ENCODE assay signal across 19 mouse cellular contexts in the genomic region with DNA sequence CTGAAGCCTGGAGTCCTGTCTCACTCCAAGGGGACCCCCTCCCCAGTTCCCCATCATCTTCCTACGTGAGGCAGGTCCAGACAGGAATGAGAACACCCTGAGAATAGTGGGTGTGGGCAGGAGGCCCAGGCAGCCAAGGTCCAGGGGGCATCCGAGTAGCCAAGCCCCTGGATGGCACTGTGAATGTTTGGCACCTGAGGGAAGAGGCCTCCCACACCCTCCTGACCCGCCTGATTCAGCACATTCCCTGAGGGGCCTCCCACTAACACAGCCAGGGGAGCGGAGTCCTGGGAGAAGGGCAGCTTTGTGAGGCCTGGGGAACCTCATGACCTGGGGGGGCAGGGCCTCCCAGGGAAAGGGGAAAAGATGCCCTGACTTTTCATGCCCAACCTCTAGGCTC. TPM values are rescaled to one million over a fixed set of nuclear protein-coding genes. Genes with fewer than 3 reads are reported as not detected.
A peak's percentile ranks its signal among the peaks of the same experiment; 100 is the strongest.
DNase-seq lines count a peak whose midpoint lies in the region; ATAC-seq and TF ChIP-seq lines count a peak whose summit lies in the region.
"Had no signal": no experiment of that assay in that cellular context is flagged by ENCODE, and none has a peak within 500 bp of the region (broad histone marks: within the 10 kb centered on the region; RNA-seq: fewer than 3 reads in every experiment).

No protein-coding gene starts in this region.

- TF ChIP-seq CTCF in heart, adult 2 months (IDR thresholded peaks at IDR 0.05), result no peak
- TF ChIP-seq CTCF in kidney, adult 2 months (conservative IDR thresholded peaks at IDR 0.05; ENCODE audit: insufficient read depth, insufficient read length, low read depth, low read length), result no peak

- no peaks in the 10 kb centered on the region for H3K79me2 ChIP-seq in heart, adult 2 months (replicated peaks; ENCODE audit: control insufficient read depth, insufficient read depth, low read length)

- ATAC-seq in megakaryocyte, adult 5-6 weeks (ENCODE audit: poor library complexity, severe bottlenecking), result no peak
- no peak for ATAC-seq in megakaryocyte-erythroid progenitor cell, adult 5-6 weeks (replicated peaks; ENCODE audit: low FRiP score, low TSS enrichment, poor library complexity, severe bottlenecking)
- ATAC-seq: forebrain, postnatal 0 days; liver, postnatal 0 days had no signal

- no peak overlapping the region for H3K9ac ChIP-seq in heart, adult 2 months (ENCODE audit: low read depth, low read length)
- H3K9ac ChIP-seq: embryonic facial prominence, embryonic 12.5 days; forebrain, postnatal 0 days; liver, postnatal 0 days; neural tube, embryonic 13.5 days; stomach, embryonic 15.5 days had no signal

- intact Hi-C loops in heart, adult 2 months (cut with DNase I), result no loop called here

- 69% methylated on average over 4 of the region's 4 CpGs for WGBS in heart, embryonic 10.5 days
- WGBS in heart, adult 2 months, result 83% methylated on average over 4 of the region's 4 CpGs
- 60% methylated on average over 4 of the region's 4 CpGs for WGBS in embryonic facial prominence, embryonic 10.5 days
- 56% methylated on average over 4 of the region's 4 CpGs for WGBS in kidney, adult 2 months

- no peaks in the 10 kb centered on the region for H3K9me3 ChIP-seq in heart, embryonic 10.5 days
- H3K9me3 ChIP-seq in embryonic facial prominence, embryonic 10.5 days, result no peaks in the 10 kb centered on the region
- H3K9me3 ChIP-seq: embryonic facial prominence, embryonic 12.5 days; hindbrain, embryonic 10.5 days; limb, embryonic 12.5 days; neural tube, embryonic 13.5 days; stomach, embryonic 15.5 days had no signal

- TF ChIP-seq EP300 in heart, adult 2 months (IDR thresholded peaks at IDR 0.05; ENCODE audit: insufficient read depth, low read depth, low read length), result no peak

- peaks cover 32% of the 10 kb centered on the region for H3K4me1 ChIP-seq in heart, embryonic 10.5 days
- peaks cover 10% of the 10 kb centered on the region for H3K4me1 ChIP-seq in heart, adult 2 months (ENCODE audit: control insufficient read depth, insufficient read depth, low read length)
- peaks cover 26% of the 10 kb centered on the region for H3K4me1 ChIP-seq in embryonic facial prominence, embryonic 10.5 days
- peaks cover 10% of the 10 kb centered on the region; the same call in 1 of the 2 replicates for H3K4me1 ChIP-seq in kidney, adult 2 months (ENCODE audit: control insufficient read depth, insufficient read depth, low read length)
- H3K4me1 ChIP-seq: stomach, embryonic 15.5 days had no signal

- no peak for DNase-seq in heart, embryonic 10.5 days (ENCODE audit: low spot score)
- no peak for DNase-seq in heart, adult 2 months
- DNase-seq in embryonic facial prominence, embryonic 10.5 days (ENCODE audit: low spot score), result no peak
- peak; percentile 88 for DNase-seq in kidney, adult 2 months
- peak; percentile 73 to 93 for DNase-seq in kidney, postnatal 25 days
- DNase-seq in urinary bladder, postnatal 4 days (ENCODE audit: low spot score in 2 of 2), result no peak
- DNase-seq: adrenal gland, postnatal 14 days; cerebellum, adult 11-12 months; forebrain, postnatal 0 days; gastrocnemius, postnatal 10 days; liver, postnatal 0 days; spleen, adult 18-20 months had no signal

- H3K27ac ChIP-seq in heart, embryonic 10.5 days, result 0 out of 2 replicates have a peak overlapping the region, but pooled peaks have one; percentile 25
- no peak overlapping the region for H3K27ac ChIP-seq in heart, adult 2 months
- 0 out of 2 replicates have a peak overlapping the region, but pooled peaks have one; percentile 5 for H3K27ac ChIP-seq in embryonic facial prominence, embryonic 10.5 days (replicated peaks)
- H3K27ac ChIP-seq in kidney, adult 2 months (ENCODE audit: insufficient read depth, low read depth, low read length), result no peak overlapping the region
- H3K27ac ChIP-seq: embryonic facial prominence, embryonic 12.5 days; hindbrain, embryonic 10.5 days; neural tube, embryonic 13.5 days; stomach, embryonic 15.5 days had no signal

- no peak overlapping the region for H3K4me3 ChIP-seq in heart, embryonic 10.5 days
- H3K4me3 ChIP-seq in heart, adult 2 months, result no peak overlapping the region
- H3K4me3 ChIP-seq in embryonic facial prominence, embryonic 10.5 days, result no peak overlapping the region
- no peak overlapping the region for H3K4me3 ChIP-seq in kidney, adult 2 months (ENCODE audit: insufficient read depth, low read depth, low read length)
- H3K4me3 ChIP-seq: embryonic facial prominence, embryonic 12.5 days; hindbrain, embryonic 10.5 days; limb, embryonic 12.5 days; neural tube, embryonic 13.5 days; stomach, embryonic 15.5 days had no signal

- peaks cover 78% of the 10 kb centered on the region for H3K36me3 ChIP-seq in heart, embryonic 10.5 days
- no peaks in the 10 kb centered on the region for H3K36me3 ChIP-seq in heart, adult 2 months (ENCODE audit: control insufficient read depth, insufficient read depth, low read length)
- H3K36me3 ChIP-seq in embryonic facial prominence, embryonic 10.5 days (replicated peaks), result peaks cover 58% of the 10 kb centered on the region
- H3K36me3 ChIP-seq in kidney, adult 2 months (ENCODE audit: control insufficient read depth, insufficient read depth, low read length), result no peaks in the 10 kb centered on the region

- no peaks in the 10 kb centered on the region for H3K27me3 ChIP-seq in heart, embryonic 10.5 days (ENCODE audit: insufficient read depth, poor library complexity, severe bottlenecking)
- no peaks in the 10 kb centered on the region for H3K27me3 ChIP-seq in heart, adult 2 months (ENCODE audit: control insufficient read depth, insufficient read depth, low read length)
- no peaks in the 10 kb centered on the region for H3K27me3 ChIP-seq in embryonic facial prominence, embryonic 10.5 days (replicated peaks; ENCODE audit: low read depth, poor library complexity, severe bottlenecking)
- H3K27me3 ChIP-seq in kidney, adult 2 months (replicated peaks; ENCODE audit: control insufficient read depth, insufficient read depth, low read length), result no peaks in the 10 kb centered on the region
- H3K27me3 ChIP-seq: embryonic facial prominence, embryonic 12.5 days; limb, embryonic 12.5 days; neural tube, embryonic 13.5 days; stomach, embryonic 15.5 days had no signal

- no peak for TF ChIP-seq POLR2A in heart, adult 2 months (IDR thresholded peaks at IDR 0.05; ENCODE audit: insufficient read depth, low read depth, low read length)
- TF ChIP-seq POLR2A in kidney, adult 2 months (IDR thresholded peaks at IDR 0.05; ENCODE audit: low read depth, low read length), result no peak

RNA-seq across cellular contexts. Expression of a gene that starts 23.8 kb away (rescaled TPM):
- 4.3 and 6.5 TPM in 2 replicates for polyA plus RNA-seq in heart, embryonic 10.5 days (2016; fragmentation: Nextera tagmentation; extraction: Ambion mirVana)
- total RNA-seq in heart, adult 2 months (2021), result 1 to 10 TPM in 1 of 2 experiments, under 1 TPM in 1; 0.70 to 1.5 TPM
- polyA plus RNA-seq in heart, adult 2 months (2012; rRNA removed), result 1.7 and 1.9 TPM in 2 replicates
- 5.9 and 6.6 TPM in 2 replicates for polyA plus RNA-seq in embryonic facial prominence, embryonic 10.5 days (2016; fragmentation: Nextera tagmentation; extraction: Ambion mirVana)
- polyA plus RNA-seq in kidney, adult 2 months (2012; rRNA removed), result 4.7 and 5.3 TPM in 2 replicates
- not detected in 2 replicates for total RNA-seq in megakaryocyte, adult 5-6 weeks (2015)
- total RNA-seq in megakaryocyte, adult 5-6 weeks (2017), result not detected in 2 replicates
- total RNA-seq in megakaryocyte-erythroid progenitor cell, adult 5-6 weeks (2014; fragmentation: Nextera tagmentation), result not detected in 2 replicates
- not detected in 2 replicates for total RNA-seq in megakaryocyte-erythroid progenitor cell, adult 5-6 weeks (2017)
- total RNA-seq: gastrocnemius, postnatal 10 days had no signal

RNA-seq across cellular contexts. Expression of a gene that starts 26.6 kb away (rescaled TPM):
- polyA plus RNA-seq in heart, embryonic 10.5 days (2016; fragmentation: Nextera tagmentation; extraction: Ambion mirVana), result 30.6 and 33.1 TPM in 2 replicates
- total RNA-seq in heart, adult 2 months (2021), result 1 to 10 TPM; 2.8 to 4.9 TPM
- 5.9 and 8.1 TPM in 2 replicates for polyA plus RNA-seq in heart, adult 2 months (2012; rRNA removed)
- polyA plus RNA-seq in embryonic facial prominence, embryonic 10.5 days (2016; fragmentation: Nextera tagmentation; extraction: Ambion mirVana), result 16.2 and 17.7 TPM in 2 replicates
- polyA plus RNA-seq in kidney, adult 2 months (2012; rRNA removed), result 63.6 and 68.4 TPM in 2 replicates
- total RNA-seq in megakaryocyte, adult 5-6 weeks (2015), result 5.6 and 6.4 TPM in 2 replicates
- total RNA-seq in megakaryocyte, adult 5-6 weeks (2017), result 4.4 and 5.4 TPM in 2 replicates
- total RNA-seq in megakaryocyte-erythroid progenitor cell, adult 5-6 weeks (2014; fragmentation: Nextera tagmentation), result 1.2 TPM in 1 of 2 replicates, not detected in the other
- total RNA-seq in megakaryocyte-erythroid progenitor cell, adult 5-6 weeks (2017), result 0.34 and 0.85 TPM in 2 replicates

Comparison
In these comparisons a context has a peak if more than half of its experiments do, and no peak if none do; other contexts are left out.
1. H3K27ac ChIP-seq: peak in heart, embryonic 10.5 days (single experiment) and embryonic facial prominence, embryonic 10.5 days (single experiment); none in heart, adult 2 months (single experiment) and kidney, adult 2 months (single experiment).
2. DNase-seq: peak in kidney, adult 2 months (single experiment) and kidney, postnatal 25 days (2 of 2); none in heart, embryonic 10.5 days (single experiment), heart, adult 2 months (0 of 2), embryonic facial prominence, embryonic 10.5 days (single experiment) and urinary bladder, postnatal 4 days (0 of 2).